Mouse (Mus musculus): ENCODE data around the gene Slc35e3.
A peak's percentile ranks its signal among the peaks of the same experiment; 100 is the strongest.
"Not testable (repeated sequence)": the region's sequence is repeated elsewhere in the genome, so short reads cannot be mapped to it uniquely, and the experiment has no call there.

The Slc35e3 gene

DNA sequence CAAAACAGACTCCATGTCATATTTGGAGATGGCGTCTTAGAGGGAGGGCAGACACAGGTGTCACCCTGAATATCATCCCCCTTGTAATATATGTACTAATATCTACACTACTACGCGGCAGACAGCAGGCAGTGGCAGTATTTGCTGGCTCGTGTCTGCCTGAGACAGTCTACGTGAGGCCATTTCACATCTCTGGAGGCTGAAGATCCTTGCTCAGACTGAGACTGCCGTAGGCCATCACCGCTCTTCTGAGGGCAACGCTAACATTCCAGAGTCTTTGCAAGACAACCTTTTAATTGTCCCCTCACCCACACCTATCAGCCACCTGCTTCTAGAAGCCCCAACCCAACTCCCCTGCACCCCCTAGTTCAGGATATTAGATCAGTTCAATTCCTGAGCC lies 32.7 kb downstream of the Slc35e3 start:
- no peak for DNase-seq (ENCODE audit: low spot score in 2 of 2)

DNA sequence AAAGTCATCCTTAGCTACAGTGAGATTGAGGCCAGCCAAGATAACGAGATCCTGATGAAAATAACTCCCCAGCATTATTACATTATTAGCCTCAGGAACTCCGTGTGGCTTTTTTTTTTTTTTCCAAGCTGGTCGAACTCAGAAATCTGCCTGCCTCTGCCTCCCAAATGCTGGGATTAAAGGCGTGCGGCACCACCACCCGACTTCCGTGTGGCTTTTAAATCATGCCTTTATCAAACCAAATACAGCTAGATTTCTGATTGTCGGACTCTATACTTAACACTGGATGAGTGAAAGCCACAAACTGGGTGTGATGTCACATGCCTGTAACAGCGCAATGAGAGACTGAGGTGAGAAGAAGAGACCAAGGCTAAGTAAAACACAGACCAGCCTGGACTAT lies 33.3 kb downstream of the Slc35e3 start:
- no peak for DNase-seq (ENCODE audit: low spot score in 2 of 2)

GRCm38 (mm10) chr10:117712191-117712754 lies 33.9 kb downstream of the Slc35e3 start:
- no peak for DNase-seq (ENCODE audit: low spot score in 2 of 2)

GRCm38 (mm10) chr10:117711408-117711807 lies 34.8 kb downstream of the Slc35e3 start:
- peak in 1 of 2 experiments; percentile 14 for DNase-seq (ENCODE audit: low spot score in 2 of 2)

DNA sequence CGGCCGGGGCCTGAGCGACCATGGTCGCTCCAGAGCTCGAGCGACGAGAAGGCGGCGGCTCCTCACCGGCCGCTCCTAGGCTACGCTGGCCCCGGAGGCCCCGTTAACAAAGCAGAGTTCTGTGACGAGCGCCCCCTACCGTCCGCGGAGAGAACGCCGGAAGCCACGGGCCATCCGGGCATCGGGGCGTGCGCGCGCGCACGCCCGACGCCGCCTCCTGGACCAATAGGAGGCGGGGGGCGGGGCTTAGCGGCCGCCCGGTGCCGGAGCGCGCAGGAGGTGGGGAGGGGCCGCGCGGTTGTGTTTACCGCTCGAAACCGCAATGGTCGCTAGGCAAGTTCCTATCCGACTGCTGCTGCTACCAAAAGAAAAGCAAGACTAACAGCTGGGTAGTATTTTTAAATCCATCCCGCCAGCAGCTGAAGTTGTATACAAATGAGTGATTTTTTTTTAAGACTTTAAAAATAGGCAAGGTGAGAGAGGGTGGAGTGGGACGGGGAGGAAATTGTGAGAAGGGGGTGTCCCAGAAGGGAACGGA lies 35.5 kb downstream of the Slc35e3 start, which contains the start of gene Mdm2:
Gene Mdm2 (minus strand): TSS at position 155 of the 538 bp plus-strand sequence.
- peak; percentile 93 to 99 for DNase-seq (ENCODE audit: low spot score in 2 of 2)

GRCm38 (mm10) chr10:117709930-117710603 lies 36.1 kb downstream of the Slc35e3 start:
- peak; percentile 70 to 87 for DNase-seq (ENCODE audit: low spot score in 2 of 2)

DNA sequence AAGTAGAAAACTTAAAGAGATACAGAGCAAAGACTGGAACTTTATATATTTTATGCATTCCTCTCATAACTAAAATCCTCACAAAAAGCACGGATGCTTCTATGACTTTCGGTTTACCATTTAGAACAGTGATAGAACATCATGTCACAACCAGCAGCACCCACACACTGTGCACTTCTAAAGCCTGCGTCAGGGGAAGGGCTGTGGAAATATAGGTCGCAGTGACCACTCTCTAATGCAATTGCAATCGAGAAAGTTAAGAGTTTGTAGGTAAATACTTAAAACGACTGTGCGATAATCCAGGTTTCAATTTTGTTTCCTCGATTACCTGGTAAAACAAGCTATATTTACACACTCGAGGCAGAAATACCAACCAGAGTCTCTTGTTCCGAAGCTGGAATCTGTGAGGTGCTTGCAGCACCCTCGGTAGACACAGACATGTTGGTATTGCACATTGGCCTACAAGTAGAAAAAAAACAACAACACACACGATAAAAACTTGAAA lies 36.8 kb downstream of the Slc35e3 start:
- DNase-seq (ENCODE audit: low spot score in 2 of 2): no peak

DNA sequence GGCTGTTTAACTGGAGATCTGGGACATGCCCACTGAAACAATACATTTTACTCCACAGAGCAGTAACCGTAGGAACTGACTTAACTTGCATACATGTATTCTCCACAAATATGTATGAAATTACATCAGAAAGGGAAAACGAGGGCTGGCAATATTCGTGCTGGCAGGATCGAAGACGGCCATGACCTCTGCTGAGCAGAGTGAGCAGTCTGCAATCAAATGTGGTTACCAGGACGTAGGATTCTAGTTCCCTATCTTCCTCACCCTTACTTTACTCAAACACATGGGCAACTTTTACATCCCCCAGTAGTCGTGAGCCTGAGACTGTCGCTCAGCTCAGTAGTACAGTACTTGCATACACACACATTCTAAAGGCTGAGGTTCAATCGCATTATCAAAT lies 37.3 kb downstream of the Slc35e3 start:
- DNase-seq (ENCODE audit: low spot score in 2 of 2): no peak

DNA sequence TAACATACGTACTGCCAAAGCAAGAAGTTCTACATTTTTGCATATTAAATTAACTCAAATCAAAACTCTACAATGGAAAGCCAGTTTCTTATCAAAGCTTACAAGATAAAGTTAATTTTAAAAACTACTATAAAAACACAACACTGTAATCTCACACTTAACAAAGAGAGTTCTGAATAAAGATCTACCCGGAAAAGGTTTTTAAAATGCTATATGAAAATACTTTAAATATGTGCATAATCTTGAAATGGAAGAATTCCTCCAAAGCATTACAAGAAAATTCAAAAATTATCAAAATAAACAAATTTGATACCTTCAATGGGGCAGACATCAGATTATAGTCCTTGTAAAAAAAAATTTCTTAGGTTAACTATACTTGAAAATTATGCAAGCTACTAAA lies 37.8 kb downstream of the Slc35e3 start:
- DNase-seq (ENCODE audit: low spot score in 2 of 2): no peak

DNA sequence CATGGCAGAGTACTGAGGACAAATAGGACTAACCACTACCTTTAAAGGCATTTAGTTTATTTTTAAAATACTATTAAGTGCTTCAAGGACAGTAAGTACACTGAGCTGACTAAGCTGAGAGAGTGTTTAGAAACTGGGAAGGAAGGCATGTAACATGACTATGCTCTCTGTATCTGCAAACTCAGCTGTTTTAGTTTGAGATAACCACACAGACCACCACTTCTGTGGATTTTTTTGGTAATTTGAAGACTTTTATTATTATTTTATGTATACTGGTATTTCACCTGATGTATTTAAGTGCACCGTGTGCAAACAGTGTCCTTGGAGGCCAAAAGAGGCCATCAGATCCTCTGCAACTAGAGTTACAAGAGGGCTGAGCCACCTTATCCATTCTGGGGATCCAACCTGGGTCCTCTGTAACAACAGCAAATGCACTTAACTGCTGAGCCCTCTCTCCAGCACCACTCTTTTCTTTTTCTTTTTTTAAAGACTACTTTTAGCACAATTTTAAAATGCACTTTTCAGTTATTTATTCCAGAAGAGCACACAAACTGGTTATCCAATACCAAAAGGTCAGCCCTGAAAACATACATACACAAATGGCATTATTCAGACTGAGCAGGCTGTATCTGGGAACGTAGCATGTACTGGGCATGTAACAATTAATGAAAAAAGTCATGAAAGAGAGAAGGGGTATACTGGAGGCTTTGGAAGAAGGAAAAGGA lies 38.9 kb downstream of the Slc35e3 start:
- DNase-seq (ENCODE audit: low spot score in 2 of 2): no peak

- no peak for DNase-seq (ENCODE audit: low spot score in 2 of 2)
Measured at GRCm38 (mm10) chr10:117706440-117706839, 39.7 kb downstream of the Slc35e3 start.

DNA sequence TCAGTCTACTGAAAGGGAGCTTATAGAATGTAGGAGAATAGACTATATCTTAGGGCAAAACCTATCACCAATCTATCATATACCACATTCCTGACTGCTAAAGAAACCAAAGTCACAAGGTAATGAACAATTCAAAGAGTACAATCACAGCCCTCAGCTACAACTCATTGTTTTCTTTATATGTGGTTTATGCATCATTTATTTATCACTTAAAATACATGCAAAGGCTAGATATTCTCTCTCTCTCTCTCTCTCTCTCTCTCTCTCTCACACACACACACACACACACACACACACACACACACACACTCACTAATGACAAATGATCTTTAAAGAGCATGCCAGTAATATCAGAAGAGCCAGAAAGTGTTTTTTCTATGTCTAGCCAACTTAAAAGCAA lies 40.4 kb downstream of the Slc35e3 start:
- no peak for DNase-seq (ENCODE audit: low spot score in 2 of 2)

DNA sequence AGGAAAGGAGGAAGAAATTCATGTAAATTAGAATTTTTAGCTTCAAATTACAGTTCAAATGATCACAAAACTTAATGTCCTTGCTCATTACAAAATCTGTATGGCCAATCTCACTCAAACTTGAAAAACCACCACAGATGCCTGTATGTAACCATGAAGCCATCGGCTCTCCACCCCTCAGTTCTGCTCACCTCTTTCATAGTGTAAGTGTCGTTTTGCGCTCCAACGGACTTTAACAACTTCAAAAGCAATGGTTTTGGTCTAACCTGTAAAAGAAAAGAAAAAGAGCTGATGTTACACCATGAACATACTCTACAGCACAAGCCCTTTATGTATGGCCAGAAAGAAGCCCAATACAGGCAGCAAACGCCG lies 41.2 kb downstream of the Slc35e3 start:
- DNase-seq (ENCODE audit: low spot score in 2 of 2): no peak

DNA sequence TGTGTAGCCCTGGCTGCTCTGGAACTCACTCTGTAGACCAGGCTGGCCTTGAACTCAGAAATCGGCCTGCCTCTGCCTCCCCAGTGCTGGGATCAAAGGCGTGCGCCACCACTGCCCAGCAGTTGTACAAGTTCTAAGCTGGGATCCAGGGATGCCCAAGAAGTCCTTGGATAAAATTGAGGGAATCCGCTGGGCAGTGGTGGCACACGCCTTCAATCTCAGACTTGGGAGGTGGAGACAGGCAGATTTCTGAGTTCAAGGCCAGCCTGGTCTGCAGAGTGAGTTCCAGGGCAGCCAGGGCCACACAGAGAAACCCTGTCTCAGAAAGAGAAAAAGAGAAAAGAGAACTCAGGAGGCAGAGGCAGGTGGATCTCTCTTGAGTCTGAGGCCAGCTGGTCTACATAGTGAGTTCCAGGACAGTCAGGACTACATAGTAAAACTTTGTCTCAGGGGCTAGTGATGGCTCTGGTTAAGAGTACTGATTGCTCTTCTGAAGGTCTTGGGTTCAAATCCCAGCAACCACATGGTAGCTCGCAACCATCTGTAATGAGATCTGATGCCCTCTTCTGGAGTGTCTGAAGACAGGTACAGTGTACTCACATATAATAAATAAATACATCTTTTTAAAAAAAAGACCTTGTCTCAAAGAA lies 41.7 kb downstream of the Slc35e3 start:
- not testable (repeated sequence) for DNase-seq (ENCODE audit: low spot score in 2 of 2)

DNA sequence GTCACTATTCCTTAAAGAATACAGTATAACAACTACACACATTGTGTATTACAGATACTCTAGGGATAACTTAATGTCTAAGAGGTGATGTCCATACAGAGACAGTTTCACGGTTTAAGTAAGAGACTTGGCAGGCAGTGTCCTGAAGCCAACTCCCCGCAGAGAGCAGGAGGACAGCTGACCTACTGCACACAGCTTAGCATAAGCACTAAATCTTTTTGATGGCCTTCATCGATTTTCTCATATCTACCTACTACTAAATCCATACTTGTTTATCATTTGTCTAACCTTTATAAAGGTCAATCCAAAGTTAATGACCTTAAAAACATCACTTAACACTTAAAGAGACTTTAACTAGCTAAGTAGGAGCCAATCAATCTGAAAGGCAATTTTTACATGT lies 42.7 kb downstream of the Slc35e3 start:
- DNase-seq (ENCODE audit: low spot score in 2 of 2): no peak

DNA sequence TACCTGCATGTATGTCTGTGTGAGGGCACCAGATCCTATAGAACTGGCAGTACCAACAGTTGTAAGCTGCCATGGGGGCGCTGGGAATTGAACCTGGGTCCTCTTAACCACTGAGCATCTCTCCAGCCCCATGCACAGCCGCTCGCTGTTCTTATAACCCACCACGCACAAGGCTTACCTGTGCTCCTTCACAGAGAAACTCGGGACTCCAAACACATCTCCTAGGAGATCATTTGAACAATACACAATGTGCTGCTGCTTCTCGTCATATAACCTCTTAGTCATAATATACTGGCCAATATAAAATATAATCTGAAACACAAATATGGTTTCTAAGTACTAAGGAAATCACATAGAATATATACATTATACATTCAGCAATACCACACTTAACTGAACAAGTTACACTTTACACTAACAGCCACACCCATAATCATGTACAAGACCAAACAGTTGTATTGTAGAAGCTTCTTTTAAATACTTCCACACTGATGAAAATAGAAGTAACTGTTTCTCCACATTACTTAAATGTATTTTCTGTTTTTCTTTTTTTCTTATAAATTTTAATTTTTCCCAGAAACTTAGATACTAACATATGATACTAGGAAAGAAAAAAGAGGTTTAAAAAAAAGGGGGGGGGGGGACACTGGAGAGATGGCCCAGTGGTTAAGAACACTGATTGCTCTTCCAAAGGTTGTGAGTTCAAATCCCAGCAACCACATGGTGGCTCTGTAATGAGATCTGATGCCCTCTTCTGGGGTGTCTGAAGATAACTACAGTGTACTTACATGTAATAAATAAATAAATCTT lies 43.9 kb downstream of the Slc35e3 start:
- no peak for DNase-seq (ENCODE audit: low spot score in 2 of 2)

DNA sequence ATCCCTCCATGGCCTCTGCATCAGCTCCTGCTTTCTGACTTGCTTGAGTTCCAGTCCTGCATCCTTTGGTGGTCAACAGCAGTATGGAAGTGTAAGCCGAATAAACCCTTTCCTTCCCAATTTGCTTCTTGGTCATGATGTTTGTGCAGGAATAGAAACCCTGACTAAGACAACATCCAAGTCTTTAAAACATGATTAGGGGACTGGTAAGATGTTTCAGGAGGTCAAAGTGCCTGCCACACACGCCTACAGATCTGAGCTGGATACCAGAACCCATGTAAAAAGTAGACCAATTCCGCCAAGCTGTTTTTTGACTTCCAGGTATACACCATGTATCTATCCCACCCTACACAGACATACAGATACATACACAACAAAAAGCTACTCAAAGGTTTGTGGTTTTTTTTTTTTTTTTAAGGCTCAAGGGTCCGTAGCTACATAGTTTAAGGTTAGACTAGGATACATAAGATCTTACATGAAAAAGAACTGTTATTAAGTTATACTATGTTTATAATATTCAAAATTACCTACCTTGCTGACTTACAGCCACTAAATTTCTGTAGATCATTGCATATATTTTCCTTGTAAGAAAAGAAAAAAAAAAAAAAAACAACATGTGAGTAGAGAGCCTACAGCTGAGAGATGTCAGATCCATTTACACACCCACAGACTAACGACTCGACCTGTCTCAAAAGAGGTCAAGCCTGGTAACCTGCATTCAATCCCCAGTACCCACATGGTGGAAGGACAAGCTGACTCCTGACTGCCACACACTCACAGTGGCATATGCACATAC lies 44.9 kb downstream of the Slc35e3 start:
- no peak for DNase-seq (ENCODE audit: low spot score in 2 of 2)

- DNase-seq (ENCODE audit: low spot score in 2 of 2): no peak
Measured at GRCm38 (mm10) chr10:117700450-117700849, 45.7 kb downstream of the Slc35e3 start.

- no peak for DNase-seq (ENCODE audit: low spot score in 2 of 2)
Measured at GRCm38 (mm10) chr10:117699914-117700313, 46.3 kb downstream of the Slc35e3 start.

Measured in thymus, postnatal 10 days (tissue).